12 mouse cellular contexts compared by ENCODE assay signal in genomic region chr4:88023567-88023966, GRCm38 (mm10).
"Had no signal": no experiment of that assay in that cellular context is flagged by ENCODE, and none has a peak within 500 bp of the region (broad histone marks: within the 10 kb centered on the region; RNA-seq: fewer than 3 reads in every experiment).

No protein-coding gene starts in this region.

- H3K36me3 ChIP-seq: liver, embryonic 13.5 days had no signal

- H3K9me3 ChIP-seq: liver, embryonic 13.5 days; megakaryocyte, embryonic 14.5 days had no signal

- H3K27me3 ChIP-seq: liver, embryonic 13.5 days; megakaryocyte, embryonic 14.5 days had no signal

- H3K9ac ChIP-seq: liver, embryonic 13.5 days had no signal

- H3K4me3 ChIP-seq: liver, embryonic 13.5 days; megakaryocyte, embryonic 14.5 days had no signal

- DNase-seq: kidney, adult 9 months; kidney, postnatal 14 days; kidney, postnatal 4 days; liver, embryonic 13.5 days; lung, adult 2 months; lung, postnatal 14 days; lung, postnatal 4 days; midbrain, embryonic 14.5 days; thymus, adult 18-20 months; thymus, postnatal 36 days had no signal

- H3K4me1 ChIP-seq: liver, embryonic 13.5 days had no signal

- H3K27ac ChIP-seq: liver, embryonic 13.5 days had no signal

- H3K4me2 ChIP-seq: liver, embryonic 13.5 days; midbrain, embryonic 11.5 days had no signal
